Mouse (Mus musculus) lung, adult 2 months (tissue): Measurements from ENCODE around the gene Arntl.

Experiments used
- CTCF ChIP-seq: fragments of 200-500 bp; IDR thresholded peaks from 2 replicates; pipeline ENCODE4 v1.5.1; 2011; ENCODE audit warnings: mild to moderate bottlenecking, low read length, control low read depth; ENCODE audit not compliant: insufficient read depth
- POLR2A ChIP-seq: fragments of 200-500 bp; IDR thresholded peaks from 2 replicates; pipeline ENCODE4 v1.6.1; 2011; ENCODE audit warnings: low read depth, mild to moderate bottlenecking, control low read depth, low read length, borderline replicate concordance; ENCODE audit errors: extremely low read depth

DNA sequence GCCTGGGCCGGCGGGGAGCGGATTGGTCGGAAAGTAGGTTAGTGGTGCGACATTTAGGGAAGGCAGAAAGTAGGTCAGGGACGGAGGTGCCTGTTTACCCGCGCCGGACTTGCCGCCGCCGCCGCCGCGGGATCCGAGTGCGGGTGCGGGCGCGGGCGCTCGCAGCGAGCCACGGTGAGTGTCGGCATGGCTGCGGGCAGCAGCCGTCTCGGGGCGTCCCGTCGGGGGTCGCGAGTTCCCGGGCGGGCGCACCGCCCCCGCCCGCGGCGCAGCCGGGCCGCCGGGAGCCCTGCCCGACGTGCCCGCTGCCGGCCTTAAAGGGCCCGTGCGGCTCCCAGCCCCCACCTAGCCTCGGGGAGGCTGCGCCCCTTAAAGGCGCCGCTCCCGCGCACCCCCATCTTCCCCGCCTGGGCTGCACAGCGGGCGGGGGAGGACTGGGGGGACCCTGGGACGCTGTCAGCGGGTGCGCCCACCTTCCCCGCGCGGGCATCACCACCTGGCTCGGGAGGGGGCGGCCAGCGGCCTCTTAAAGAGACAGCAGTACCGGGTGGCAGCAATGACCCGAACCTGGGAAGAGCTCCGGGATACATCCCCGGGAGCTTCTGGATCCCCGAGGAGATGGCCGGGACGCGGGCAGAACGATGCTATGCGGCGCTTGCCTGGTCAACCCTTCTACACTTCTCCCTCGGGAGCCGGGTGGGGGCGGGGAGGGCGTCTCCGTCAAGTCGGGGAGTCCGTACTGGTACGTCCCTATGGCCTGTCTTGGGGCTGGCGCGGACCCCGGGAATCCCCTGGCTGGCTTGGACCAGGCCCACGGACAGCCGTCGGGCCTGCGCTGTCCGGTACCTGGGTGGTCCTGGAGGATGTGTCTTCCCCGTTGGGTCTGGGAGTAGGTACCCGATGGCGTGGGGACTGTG is 464 bp downstream of the Arntl start:
- TF ChIP-seq POLR2A (no peak), CTCF (no peak)
